Mouse (Mus musculus) thymus, adult 2 months (tissue): Measurements from ENCODE around the gene Gnat1. TPM values are rescaled to one million over a fixed set of nuclear protein-coding genes. Genes with fewer than 3 reads are reported as not detected.
A peak's percentile ranks its signal among the peaks of the same experiment; 100 is the strongest.

ENCODE experiments used
- DNase-seq: peaks from one replicate; pipeline ENCODE4 v3.0.0; 2021
- H3K27ac ChIP-seq: fragments of 200-500 bp; 2 replicates; pipeline ENCODE4 v1.5.1; 2012; ENCODE audit warnings: low read length, control low read depth; ENCODE audit not compliant: control insufficient read depth, insufficient read depth
- H3K27me3 ChIP-seq: fragments of 200-500 bp; 2 replicates; pipeline ENCODE4 v1.6.1; 2012; ENCODE audit warnings: mild to moderate bottlenecking, low read length, moderate library complexity, mixed read lengths; ENCODE audit not compliant: control insufficient read depth, insufficient read depth
- H3K36me3 ChIP-seq: fragments of 200-500 bp; 2 replicates; pipeline ENCODE4 v1.6.1; 2012; ENCODE audit warnings: mild to moderate bottlenecking, low read length, moderate library complexity; ENCODE audit not compliant: control insufficient read depth, insufficient read depth
- H3K4me1 ChIP-seq: fragments of 200-500 bp; replicated peaks from 2 replicates; pipeline ENCODE4 v1.6.1; 2012; ENCODE audit warnings: low read length; ENCODE audit not compliant: control insufficient read depth, insufficient read depth
- H3K4me3 ChIP-seq: fragments of 200-500 bp; 2 replicates; pipeline ENCODE4 v1.5.1; 2012; ENCODE audit warnings: mild to moderate bottlenecking, low read length, control low read depth, moderate library complexity; ENCODE audit not compliant: control insufficient read depth, insufficient read depth
- CTCF ChIP-seq: fragments of 200-500 bp; IDR thresholded peaks from 2 replicates; pipeline ENCODE4 v1.5.1; 2012; ENCODE audit warnings: mild to moderate bottlenecking, control low read depth, low read length, moderate library complexity, borderline replicate concordance; ENCODE audit not compliant: control insufficient read depth, poor library complexity, insufficient read depth; ENCODE audit errors: extremely low read depth
- POLR2A ChIP-seq: fragments of 200-500 bp; IDR thresholded peaks from 2 replicates; pipeline ENCODE4 v1.6.1; 2012; ENCODE audit warnings: mild to moderate bottlenecking, low read length, control low read depth, moderate library complexity; ENCODE audit not compliant: control insufficient read depth, poor library complexity, insufficient read depth; ENCODE audit errors: extremely low read depth
- WGBS: fragments of 180-500 bp; shearing (Covaris S2); methylation state at CpG from one replicate; pipeline ENCODE4 v1.1.7; 2018; 5-methylcytosine and 5-hydroxymethylcytosine counted together
- polyA plus RNA-seq: library from polyadenylated mRNA; depleted of rRNA; stranded (reverse); fragments of >200 nt; gene quantifications from 2 replicates; pipeline ENCODE4 v1.2.3, GENCODE M21; 2012

Gene Gnat1
- polyA plus RNA-seq, 1 experiment, result 0.13 TPM

GRCm38 (mm10) chr9:107629411-107629730 lies 50.1 kb downstream of the Gnat1 start:
- Histone ChIP-seq H3K4me1 (peaks cover 83% of the 10 kb centered on the region), H3K4me3 (no peak overlapping the region), H3K27ac (peak overlapping the region; percentile 79), H3K27me3 (no peaks in the 10 kb centered on the region), H3K36me3 (no peaks in the 10 kb centered on the region)
- TF ChIP-seq CTCF (no peak), POLR2A (no peak)
- peak; percentile 26 for DNase-seq
- 11% methylated on average over 4 of the region's 4 CpGs for WGBS

- no peaks in the 10 kb centered on the region for H3K27me3 ChIP-seq
- H3K4me3 ChIP-seq, result no peak overlapping the region
- 68% methylated on average over 15 of the region's 15 CpGs for WGBS
- peak; percentile 33 for DNase-seq
- TF ChIP-seq CTCF, result no peak
- TF ChIP-seq POLR2A, result no peak
- peak overlapping the region; percentile 79 for H3K27ac ChIP-seq
- H3K4me1 ChIP-seq, result peaks cover 88% of the 10 kb centered on the region
- H3K36me3 ChIP-seq, result no peaks in the 10 kb centered on the region
Observed at GRCm38 (mm10) chr9:107628721-107629410, 50.6 kb downstream of the Gnat1 start.

GRCm38 (mm10) chr9:107627387-107628255 lies 51.9 kb downstream of the Gnat1 start:
- no peaks in the 10 kb centered on the region for H3K27me3 ChIP-seq
- TF ChIP-seq CTCF, result no peak
- TF ChIP-seq POLR2A, result no peak
- WGBS, result 73% methylated on average over 20 of the region's 20 CpGs
- H3K4me3 ChIP-seq, result no peak overlapping the region
- peak overlapping the region; percentile 75 for H3K27ac ChIP-seq
- peaks cover 90% of the 10 kb centered on the region for H3K4me1 ChIP-seq
- no peaks in the 10 kb centered on the region for H3K36me3 ChIP-seq
- DNase-seq, result peak; percentile 22

GRCm38 (mm10) chr9:107626844-107627277 lies 52.7 kb downstream of the Gnat1 start:
- peak overlapping the region; percentile 26 for H3K4me3 ChIP-seq

GRCm38 (mm10) chr9:107626158-107626843 lies 53.2 kb downstream of the Gnat1 start:
- no peak for DNase-seq
- Histone ChIP-seq H3K36me3 (0 out of 2 replicates have a peak, but pooled peaks cover 4% of the 10 kb centered on the region), H3K4me1 (peaks cover 76% of the 10 kb centered on the region), H3K27me3 (no peaks in the 10 kb centered on the region), H3K4me3 (peak overlapping the region; percentile 26), H3K27ac (peak overlapping the region; percentile 75)
- WGBS, result 56% methylated on average over 15 of the region's 15 CpGs
- no peak for TF ChIP-seq POLR2A
- no peak for TF ChIP-seq CTCF

More at GRCm38 (mm10) chr9:107626844-107627277, 52.7 kb downstream of the Gnat1 start:
- no peaks in the 10 kb centered on the region for H3K27me3 ChIP-seq
- peaks cover 82% of the 10 kb centered on the region for H3K4me1 ChIP-seq
- 0% methylated on average over 2 of the region's 2 CpGs for WGBS
- peak; percentile 96; the same call in 1 of the 2 replicates for TF ChIP-seq CTCF
- TF ChIP-seq POLR2A, result 0 out of 2 replicates have a peak, but pooled peaks have one; percentile 15
- peak overlapping the region; percentile 75 for H3K27ac ChIP-seq
- 0 out of 2 replicates have a peak, but pooled peaks cover 4% of the 10 kb centered on the region for H3K36me3 ChIP-seq
- DNase-seq, result peak; percentile 94
